Comparison of ENCODE assay signal across 22 mouse cellular contexts in genomic region chr12:82097620-82098019, GRCm38 (mm10).
A peak's percentile ranks its signal among the peaks of the same experiment; 100 is the strongest.
DNase-seq lines count a peak whose midpoint lies in the region; ATAC-seq and TF ChIP-seq lines count a peak whose summit lies in the region.
"Had no signal": no experiment of that assay in that cellular context is flagged by ENCODE, and none has a peak within 500 bp of the region (broad histone marks: within the 10 kb centered on the region; RNA-seq: fewer than 3 reads in every experiment).

No protein-coding gene starts in this region.

- no peak for TF ChIP-seq CTCF in CH12.LX (conservative IDR thresholded peaks at IDR 0.05 in 1 of 2, IDR thresholded peaks at IDR 0.05 in 1 of 2; ENCODE audit: low read depth in 2 of 2, low read length in 2 of 2)

- TF ChIP-seq RAD21 in CH12.LX (IDR thresholded peaks at IDR 0.05; ENCODE audit: low read depth, low read length), result no peak

- no peak for TF ChIP-seq POLR2A in limb, embryonic 14.5 days (IDR thresholded peaks at IDR 0.05; ENCODE audit: borderline replicate concordance, extremely low read depth, insufficient read depth, insufficient read length)
- TF ChIP-seq POLR2A in CH12.LX (IDR thresholded peaks at IDR 0.05; ENCODE audit: low read depth, low read length), result no peak

- H3K79me2 ChIP-seq in CH12.LX (replicated peaks; ENCODE audit: control insufficient read depth, extremely low read depth, insufficient read depth, poor library complexity, severe bottlenecking), result no peaks in the 10 kb centered on the region

- H3K4me2 ChIP-seq in limb, embryonic 14.5 days (replicated peaks; ENCODE audit: low read depth, low read length, severe bottlenecking), result no peak overlapping the region
- 0 out of 2 replicates have a peak overlapping the region, but pooled peaks have one; percentile 25 for H3K4me2 ChIP-seq in CH12.LX (ENCODE audit: insufficient read depth, low read depth, poor library complexity, severe bottlenecking)
- H3K4me2 ChIP-seq in intestine, embryonic 15.5 days (replicated peaks), result no peak overlapping the region
- H3K4me2 ChIP-seq: embryonic facial prominence, embryonic 15.5 days; heart, embryonic 12.5 days; hindbrain, embryonic 13.5 days; liver, embryonic 11.5 days had no signal

- 87% methylated on average over 4 of the region's 4 CpGs for WGBS in limb, embryonic 14.5 days
- 95% methylated on average over 4 of the region's 4 CpGs for WGBS in limb, embryonic 10.5 days
- WGBS in intestine, embryonic 15.5 days, result 78% methylated on average over 4 of the region's 4 CpGs

- no peak overlapping the region for H3K9ac ChIP-seq in limb, embryonic 14.5 days (ENCODE audit: low read depth, low read length, severe bottlenecking)
- H3K9ac ChIP-seq in CH12.LX (ENCODE audit: insufficient read depth, low read depth), result no peak overlapping the region
- H3K9ac ChIP-seq in intestine, embryonic 15.5 days, result no peak overlapping the region
- H3K9ac ChIP-seq: embryonic facial prominence, embryonic 15.5 days; heart, embryonic 12.5 days; hindbrain, embryonic 13.5 days had no signal

- no peaks in the 10 kb centered on the region for H3K9me3 ChIP-seq in limb, embryonic 14.5 days (ENCODE audit: control insufficient read depth, low read length)
- H3K9me3 ChIP-seq in limb, embryonic 10.5 days (replicated peaks), result no peaks in the 10 kb centered on the region
- H3K9me3 ChIP-seq in CH12.LX (replicated peaks; ENCODE audit: low read length), result peaks cover 2% of the 10 kb centered on the region
- H3K9me3 ChIP-seq in intestine, embryonic 15.5 days, result no peaks in the 10 kb centered on the region
- H3K9me3 ChIP-seq: embryonic facial prominence, embryonic 15.5 days; hindbrain, embryonic 13.5 days had no signal

- TF ChIP-seq EP300 in CH12.LX (IDR thresholded peaks at IDR 0.05; ENCODE audit: low read length), result no peak

- ATAC-seq in limb, embryonic 14.5 days (ENCODE audit: low FRiP score, low read depth), result no peak
- no peak for ATAC-seq in intestine, embryonic 15.5 days
- ATAC-seq: activated CD4-positive, CD25-positive, alpha-beta regulatory T cell, adult 4 months; forebrain, embryonic 16.5 days; Patski had no signal

- no peaks in the 10 kb centered on the region for H3K36me3 ChIP-seq in limb, embryonic 14.5 days (ENCODE audit: control insufficient read depth, insufficient read depth, low read length)
- no peaks in the 10 kb centered on the region for H3K36me3 ChIP-seq in limb, embryonic 10.5 days
- H3K36me3 ChIP-seq in CH12.LX (replicated peaks in 1 of 2; ENCODE audit: control insufficient read depth in 1 of 2, insufficient read depth in 1 of 2, low read length in 1 of 2), result no peaks in the 10 kb centered on the region
- no peaks in the 10 kb centered on the region for H3K36me3 ChIP-seq in intestine, embryonic 15.5 days
- H3K36me3 ChIP-seq: embryonic facial prominence, embryonic 15.5 days; heart, embryonic 12.5 days; hindbrain, embryonic 13.5 days; midbrain, embryonic 10.5 days had no signal

- no peaks in the 10 kb centered on the region for H3K27me3 ChIP-seq in limb, embryonic 14.5 days (ENCODE audit: control insufficient read depth, insufficient read depth, low read length)
- no peaks in the 10 kb centered on the region for H3K27me3 ChIP-seq in limb, embryonic 10.5 days (ENCODE audit: low read depth, poor library complexity, severe bottlenecking)
- no peaks in the 10 kb centered on the region for H3K27me3 ChIP-seq in CH12.LX (replicated peaks)
- H3K27me3 ChIP-seq in intestine, embryonic 15.5 days (replicated peaks), result no peaks in the 10 kb centered on the region
- H3K27me3 ChIP-seq: embryonic facial prominence, embryonic 15.5 days; heart, embryonic 12.5 days; hindbrain, embryonic 13.5 days; Patski had no signal

- no peak overlapping the region for H3K4me3 ChIP-seq in limb, embryonic 14.5 days (replicated peaks; ENCODE audit: low read length)
- H3K4me3 ChIP-seq in limb, embryonic 10.5 days, result no peak overlapping the region
- no peak overlapping the region for H3K4me3 ChIP-seq in CH12.LX (replicated peaks in 1 of 3; ENCODE audit: low read depth in 2 of 3, low read length in 2 of 3, poor library complexity in 1 of 3)
- no peak overlapping the region for H3K4me3 ChIP-seq in intestine, embryonic 15.5 days (replicated peaks)
- H3K4me3 ChIP-seq: embryonic facial prominence, embryonic 15.5 days; heart, embryonic 12.5 days; hindbrain, embryonic 13.5 days; midbrain, embryonic 10.5 days had no signal

- in situ Hi-C loops in CH12.LX (cut with MboI; ENCODE audit: low pct_ligation_motif_present, low pct_unique_long_range_greater_than_20kb, low sequenced_read_pairs), result no loop called here

- DNase-seq in limb, embryonic 14.5 days (ENCODE audit: low spot score), result no peak
- no peak for DNase-seq in limb, embryonic 10.5 days (ENCODE audit: low spot score)
- peak; percentile 10 for DNase-seq in CH12.LX (ENCODE audit: extremely low read depth)
- peak; percentile 15 for DNase-seq in thymus, postnatal 25 days
- no peak for DNase-seq in layer of hippocampus, adult 11-12 months (ENCODE audit: low spot score)
- DNase-seq in spleen, adult 18-20 months, result no peak
- DNase-seq in retina, postnatal 1 day, result no peak
- DNase-seq: cerebellum, adult 11-12 months; cerebellum, postnatal 25 days; left cerebral cortex, postnatal 4 days; lung, adult 18-20 months; right cerebral cortex, adult 18-20 months had no signal

- 0 out of 2 replicates have a peak overlapping the region, but pooled peaks have one; percentile 1 for H3K27ac ChIP-seq in limb, embryonic 14.5 days (replicated peaks; ENCODE audit: low read depth, low read length)
- H3K27ac ChIP-seq in limb, embryonic 10.5 days, result no peak overlapping the region
- no peak overlapping the region for H3K27ac ChIP-seq in CH12.LX (ENCODE audit: insufficient read depth, low read depth)
- H3K27ac ChIP-seq in intestine, embryonic 15.5 days, result 0 out of 2 replicates have a peak overlapping the region, but pooled peaks have one; percentile 15
- H3K27ac ChIP-seq: embryonic facial prominence, embryonic 15.5 days; hindbrain, embryonic 13.5 days; kidney, postnatal 0 days; midbrain, embryonic 10.5 days had no signal

- dilution Hi-C loops in CH12.LX (cut with MboI; ENCODE audit: extremely low pct_ligation_motif_present, extremely low pct_unique_long_range_greater_than_20kb, low sequenced_read_pairs), result no loop called here

- peaks cover 12% of the 10 kb centered on the region; the same call in 1 of the 2 replicates for H3K4me1 ChIP-seq in limb, embryonic 14.5 days (ENCODE audit: control insufficient read depth, insufficient read depth, low read length)
- peaks cover under 1% of the 10 kb centered on the region; the same call in 1 of the 2 replicates for H3K4me1 ChIP-seq in limb, embryonic 10.5 days
- H3K4me1 ChIP-seq in CH12.LX (ENCODE audit: control insufficient read depth in 1 of 2, insufficient read depth in 2 of 2), result peaks cover 7 to 27% of the 10 kb centered on the region in 2 experiments
- peaks cover 8% of the 10 kb centered on the region; the same call in 1 of the 2 replicates for H3K4me1 ChIP-seq in intestine, embryonic 15.5 days (replicated peaks)

TF ChIP-seq in CH12.LX, 34 proteins besides CTCF, POLR2A, EP300 and RAD21:
- TF ChIP-seq USF2 (conservative IDR thresholded peaks at IDR 0.05; ENCODE audit: low read depth, low read length) (peak; percentile 43), USF1 (IDR thresholded peaks at IDR 0.05; ENCODE audit: low read depth, low read length) (peak; percentile 64), MAX (IDR thresholded peaks at IDR 0.05; ENCODE audit: low read length) (0 out of 2 replicates have a peak, but pooled peaks have one; percentile 19), ELF1 (IDR thresholded peaks at IDR 0.05; ENCODE audit: low read depth, low read length) (peak; percentile 62), MYC (IDR thresholded peaks at IDR 0.05; ENCODE audit: low read depth, low read length) (no peak)

Comparison
In these comparisons a context has a peak if more than half of its experiments do, and no peak if none do; other contexts are left out.
1. H3K27ac ChIP-seq: peak in limb, embryonic 14.5 days (single experiment) and intestine, embryonic 15.5 days (single experiment); none in limb, embryonic 10.5 days (single experiment) and CH12.LX (single experiment).
2. DNase-seq: peak in CH12.LX (single experiment) and thymus, postnatal 25 days (single experiment); none in limb, embryonic 14.5 days (single experiment), limb, embryonic 10.5 days (single experiment), layer of hippocampus, adult 11-12 months (single experiment), spleen, adult 18-20 months (0 of 2) and retina, postnatal 1 day (single experiment).